Mouse (Mus musculus): ENCODE results near the gene Slc9a9. TPM values are rescaled to one million over a fixed set of nuclear protein-coding genes. Genes with fewer than 3 reads are reported as not detected.

Slc9a9 gene
- polyA plus RNA-seq, 1 experiment from 2014 or later: 2.2 TPM

GRCm38 (mm10) chr9:94656265-94656664 lies 13.4 kb upstream of the Slc9a9 start:
- 83% methylated on average over 4 of the region's 4 CpGs for WGBS
- Histone ChIP-seq H3K4me2 (no peak overlapping the region), H3K36me3 (no peaks in the 10 kb centered on the region), H3K4me1 (replicated peaks) (no peaks in the 10 kb centered on the region), H3K9me3 (no peaks in the 10 kb centered on the region), H3K4me3 (replicated peaks) (no peak overlapping the region), H3K27me3 (no peaks in the 10 kb centered on the region), H3K27ac (no peak overlapping the region), H3K9ac (replicated peaks) (no peak overlapping the region)
- no peak for ATAC-seq (ENCODE audit: insufficient number of reproducible peaks, insufficient read depth, low FRiP score, low TSS enrichment, low read depth)

GRCm38 (mm10) chr9:94659401-94660152 lies 10.1 kb upstream of the Slc9a9 start:
- Histone ChIP-seq H3K27me3 (no peaks in the 10 kb centered on the region), H3K4me1 (replicated peaks) (no peaks in the 10 kb centered on the region), H3K4me3 (replicated peaks) (no peak overlapping the region), H3K9ac (replicated peaks) (no peak overlapping the region), H3K9me3 (no peaks in the 10 kb centered on the region), H3K27ac (no peak overlapping the region), H3K36me3 (no peaks in the 10 kb centered on the region), H3K4me2 (no peak overlapping the region)
- ATAC-seq (ENCODE audit: insufficient number of reproducible peaks, insufficient read depth, low FRiP score, low TSS enrichment, low read depth): no peak
- 64% methylated on average over 3 of the region's 3 CpGs for WGBS

DNA sequence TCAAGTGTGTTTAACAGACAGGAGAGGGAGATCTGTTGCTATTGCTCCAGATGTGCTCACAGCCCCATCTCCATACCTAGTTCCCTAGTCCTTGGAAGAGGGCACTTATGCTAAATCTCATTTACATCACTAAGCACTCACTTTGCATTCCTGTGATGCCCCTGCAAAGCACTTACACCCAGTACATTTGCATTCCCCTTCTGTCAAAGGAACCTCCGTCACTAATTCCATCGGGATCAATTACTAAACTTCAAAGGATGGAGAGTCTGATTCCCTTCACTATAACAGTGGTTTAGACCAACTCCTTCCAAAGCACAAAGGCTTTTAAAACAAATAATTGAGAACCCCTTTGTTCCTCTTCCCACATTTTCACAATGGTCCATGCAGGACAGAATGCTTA lies 7.9 kb upstream of the Slc9a9 start:
- no peaks in the 10 kb centered on the region for H3K27me3 ChIP-seq
- no peaks in the 10 kb centered on the region for H3K9me3 ChIP-seq
- no peak overlapping the region for H3K9ac ChIP-seq (replicated peaks)
- WGBS: 14% methylated on average over 2 of the region's 2 CpGs
- no peaks in the 10 kb centered on the region for H3K4me1 ChIP-seq (replicated peaks)
- no peaks in the 10 kb centered on the region for H3K36me3 ChIP-seq
- H3K4me3 ChIP-seq (replicated peaks): no peak overlapping the region
- H3K4me2 ChIP-seq: no peak overlapping the region
- no peak overlapping the region for H3K27ac ChIP-seq
- ATAC-seq (ENCODE audit: insufficient number of reproducible peaks, insufficient read depth, low FRiP score, low TSS enrichment, low read depth): no peak

DNA sequence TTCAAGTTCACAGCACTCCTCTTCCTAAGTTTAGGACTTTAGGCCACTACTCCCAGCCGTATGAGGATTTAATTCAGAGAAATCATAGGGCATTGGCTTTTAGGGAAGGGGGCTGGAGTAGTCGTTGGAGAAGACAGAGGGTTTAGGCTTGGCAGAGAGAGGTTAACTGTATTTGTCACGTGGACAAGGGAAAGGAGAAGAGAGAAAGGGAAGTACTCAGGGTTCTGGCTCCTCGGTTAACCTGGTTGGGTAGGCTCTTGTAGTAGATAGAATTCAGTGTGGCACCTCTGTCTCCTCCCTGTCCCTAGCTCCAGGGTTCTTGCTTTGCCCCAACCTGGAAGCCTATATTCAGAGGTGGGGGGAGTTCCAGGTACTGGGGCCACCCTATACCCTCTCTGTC lies 4.5 kb upstream of the Slc9a9 start:
- WGBS: 82% methylated on average over 4 of the region's 4 CpGs
- no peak for ATAC-seq (ENCODE audit: insufficient number of reproducible peaks, insufficient read depth, low FRiP score, low TSS enrichment, low read depth)
- Histone ChIP-seq H3K36me3 (no peaks in the 10 kb centered on the region), H3K4me3 (replicated peaks) (no peak overlapping the region), H3K9ac (replicated peaks) (no peak overlapping the region), H3K4me1 (replicated peaks) (peaks cover 7% of the 10 kb centered on the region), H3K27me3 (no peaks in the 10 kb centered on the region), H3K9me3 (no peaks in the 10 kb centered on the region), H3K27ac (no peak overlapping the region), H3K4me2 (no peak overlapping the region)

DNA sequence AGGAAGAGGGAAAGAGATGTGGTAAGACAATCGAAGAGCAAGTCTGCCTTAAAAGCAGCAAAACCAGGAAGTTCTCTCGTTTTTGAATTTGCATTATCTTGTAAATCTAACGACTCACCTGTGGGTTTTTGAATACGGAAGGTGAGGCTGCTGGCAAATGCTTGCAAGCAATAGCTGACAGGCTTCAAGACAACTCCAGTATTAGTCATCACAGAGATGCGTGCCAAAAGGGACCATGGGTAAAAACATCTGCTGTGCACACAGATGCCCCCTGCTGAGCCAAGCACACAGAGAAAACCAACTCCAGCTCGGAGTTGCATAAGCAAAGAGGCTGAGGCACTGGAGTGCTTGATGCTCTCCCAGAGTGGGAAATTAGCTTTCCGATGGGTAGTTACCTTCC lies 1.1 kb upstream of the Slc9a9 start:
- Histone ChIP-seq H3K4me1 (replicated peaks) (peaks cover 7% of the 10 kb centered on the region), H3K4me3 (replicated peaks) (no peak overlapping the region), H3K27ac (no peak overlapping the region), H3K9ac (replicated peaks) (no peak overlapping the region), H3K36me3 (no peaks in the 10 kb centered on the region), H3K27me3 (no peaks in the 10 kb centered on the region), H3K4me2 (no peak overlapping the region), H3K9me3 (no peaks in the 10 kb centered on the region)
- ATAC-seq (ENCODE audit: insufficient number of reproducible peaks, insufficient read depth, low FRiP score, low TSS enrichment, low read depth): no peak
- 54% methylated on average over 7 of the region's 7 CpGs for WGBS

- no peak overlapping the region for H3K27ac ChIP-seq
- no peak overlapping the region for H3K9ac ChIP-seq (replicated peaks)
- no peaks in the 10 kb centered on the region for H3K27me3 ChIP-seq
- peaks cover 7% of the 10 kb centered on the region for H3K4me1 ChIP-seq (replicated peaks)
- H3K9me3 ChIP-seq: no peaks in the 10 kb centered on the region
- H3K4me3 ChIP-seq (replicated peaks): peak overlapping the region; percentile 49; the same call in 1 of the 2 replicates
- no peaks in the 10 kb centered on the region for H3K36me3 ChIP-seq
- no peak for ATAC-seq (ENCODE audit: insufficient number of reproducible peaks, insufficient read depth, low FRiP score, low TSS enrichment, low read depth)
- H3K4me2 ChIP-seq: peak overlapping the region; percentile 84; the same call in 1 of the 2 replicates
Observed at GRCm38 (mm10) chr9:94670704-94671103, 995 bp downstream of the Slc9a9 start.

DNA sequence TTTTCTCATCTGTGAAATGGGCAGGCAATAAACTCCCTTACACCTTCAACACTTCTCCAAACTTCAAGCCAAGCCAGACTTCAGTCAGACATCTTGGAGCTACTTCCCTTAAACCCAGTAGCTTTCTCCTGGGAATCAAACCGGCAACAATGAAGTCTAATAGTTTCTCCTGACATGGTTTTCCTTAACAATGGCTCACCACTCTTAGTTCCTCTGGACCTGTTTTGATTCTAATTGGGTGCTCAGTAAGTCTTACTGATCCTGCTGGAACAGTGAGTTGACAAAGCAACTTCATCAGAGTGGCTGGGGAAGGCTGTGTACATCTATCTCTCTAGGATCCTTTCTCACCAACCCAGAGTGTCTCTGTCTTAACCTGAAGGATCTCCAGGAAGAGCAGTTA lies 5.0 kb downstream of the Slc9a9 start:
- WGBS: 94% methylated on average over 1 of the region's 1 CpGs
- no peak overlapping the region for H3K9ac ChIP-seq (replicated peaks)
- no peaks in the 10 kb centered on the region for H3K27me3 ChIP-seq
- H3K27ac ChIP-seq: no peak overlapping the region
- no peak for ATAC-seq (ENCODE audit: insufficient number of reproducible peaks, insufficient read depth, low FRiP score, low TSS enrichment, low read depth)
- H3K4me1 ChIP-seq (replicated peaks): no peaks in the 10 kb centered on the region
- no peaks in the 10 kb centered on the region for H3K9me3 ChIP-seq
- H3K36me3 ChIP-seq: no peaks in the 10 kb centered on the region
- no peak overlapping the region for H3K4me2 ChIP-seq
- H3K4me3 ChIP-seq (replicated peaks): no peak overlapping the region

GRCm38 (mm10) chr9:94678021-94678655 lies 8.4 kb downstream of the Slc9a9 start:
- WGBS: 78% methylated on average over 3 of the region's 3 CpGs
- Histone ChIP-seq H3K9ac (replicated peaks) (no peak overlapping the region), H3K27ac (no peak overlapping the region), H3K9me3 (no peaks in the 10 kb centered on the region), H3K4me2 (no peak overlapping the region), H3K36me3 (no peaks in the 10 kb centered on the region), H3K27me3 (no peaks in the 10 kb centered on the region), H3K4me1 (replicated peaks) (no peaks in the 10 kb centered on the region), H3K4me3 (replicated peaks) (no peak overlapping the region)
- ATAC-seq (ENCODE audit: insufficient number of reproducible peaks, insufficient read depth, low FRiP score, low TSS enrichment, low read depth): no peak

DNA sequence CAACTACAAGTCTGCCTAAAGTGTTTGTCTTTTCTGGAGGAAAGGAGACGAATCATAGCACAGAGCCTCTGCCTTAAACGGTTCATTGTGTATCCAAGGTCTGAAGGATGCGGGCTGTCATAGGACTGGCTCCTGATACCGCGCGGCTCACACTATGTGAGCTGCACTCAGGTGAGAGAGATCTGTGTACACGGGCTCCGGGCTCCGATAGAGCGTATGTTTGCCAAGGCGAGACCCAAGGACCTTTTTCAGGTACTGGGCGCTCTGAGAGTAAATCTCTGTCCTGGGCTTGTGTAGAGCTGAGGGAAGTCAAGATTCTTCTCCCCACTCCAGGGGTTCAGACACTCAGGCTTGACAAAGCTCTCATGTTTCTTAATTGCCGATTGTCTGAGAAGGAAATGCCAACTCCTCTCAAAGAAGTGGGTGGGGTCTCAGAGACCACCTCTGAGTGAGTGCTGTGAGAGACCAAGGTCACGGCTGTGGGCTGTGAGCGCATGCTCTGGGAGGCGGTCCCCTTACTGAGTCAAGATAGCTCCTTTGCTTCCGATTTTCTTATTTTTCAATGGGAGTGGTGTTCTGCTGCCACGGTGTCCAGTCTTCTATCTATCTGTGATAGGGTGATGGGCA lies 10.9 kb downstream of the Slc9a9 start:
- H3K27ac ChIP-seq: no peak overlapping the region
- WGBS: 86% methylated on average over 18 of the region's 18 CpGs
- H3K4me1 ChIP-seq (replicated peaks): no peaks in the 10 kb centered on the region
- H3K27me3 ChIP-seq: no peaks in the 10 kb centered on the region
- no peak overlapping the region for H3K4me2 ChIP-seq
- no peak for ATAC-seq (ENCODE audit: insufficient number of reproducible peaks, insufficient read depth, low FRiP score, low TSS enrichment, low read depth)
- no peaks in the 10 kb centered on the region for H3K9me3 ChIP-seq
- no peak overlapping the region for H3K4me3 ChIP-seq (replicated peaks)
- H3K36me3 ChIP-seq: no peaks in the 10 kb centered on the region
- H3K9ac ChIP-seq (replicated peaks): no peak overlapping the region

DNA sequence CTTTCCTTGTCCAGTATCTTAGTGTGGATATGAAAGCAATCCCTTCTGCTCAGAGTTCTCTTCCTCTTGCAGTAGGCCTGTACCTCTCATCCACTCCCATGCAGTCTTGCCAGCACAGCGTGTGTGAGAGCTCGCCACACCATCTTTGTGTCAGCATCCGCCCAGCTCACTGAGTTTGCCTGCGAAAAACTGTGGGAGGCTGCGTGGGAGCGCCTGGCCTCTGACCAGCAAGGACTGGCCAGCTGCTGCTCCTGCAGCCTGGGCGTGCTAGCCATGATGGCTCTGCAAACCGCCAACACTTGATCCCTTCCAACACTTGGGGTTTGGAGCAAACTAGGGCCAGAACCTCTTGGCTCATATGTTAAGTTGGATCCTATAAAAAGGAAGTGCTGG lies 11.4 kb downstream of the Slc9a9 start:
- no peak overlapping the region for H3K4me2 ChIP-seq
- H3K4me3 ChIP-seq (replicated peaks): no peak overlapping the region
- no peak for ATAC-seq (ENCODE audit: insufficient number of reproducible peaks, insufficient read depth, low FRiP score, low TSS enrichment, low read depth)
- no peaks in the 10 kb centered on the region for H3K9me3 ChIP-seq
- H3K27ac ChIP-seq: no peak overlapping the region
- no peaks in the 10 kb centered on the region for H3K4me1 ChIP-seq (replicated peaks)
- H3K36me3 ChIP-seq: no peaks in the 10 kb centered on the region
- no peaks in the 10 kb centered on the region for H3K27me3 ChIP-seq
- H3K9ac ChIP-seq (replicated peaks): no peak overlapping the region
- 90% methylated on average over 8 of the region's 8 CpGs for WGBS

- Histone ChIP-seq H3K4me3 (replicated peaks) (no peak overlapping the region), H3K9me3 (no peaks in the 10 kb centered on the region), H3K4me1 (replicated peaks) (no peaks in the 10 kb centered on the region), H3K27me3 (no peaks in the 10 kb centered on the region), H3K36me3 (no peaks in the 10 kb centered on the region), H3K4me2 (no peak overlapping the region), H3K27ac (no peak overlapping the region), H3K9ac (replicated peaks) (no peak overlapping the region)
- ATAC-seq (ENCODE audit: insufficient number of reproducible peaks, insufficient read depth, low FRiP score, low TSS enrichment, low read depth): no peak
- WGBS: 83% methylated on average over 2 of the region's 2 CpGs
Observed at GRCm38 (mm10) chr9:94682260-94682659, 12.6 kb downstream of the Slc9a9 start.

Measured in limb, embryonic 12.5 days (tissue).